Mouse (Mus musculus) hindbrain, embryonic 15.5 days (tissue): ENCODE results near the gene Hoxd8. TPM values are rescaled to one million over a fixed set of nuclear protein-coding genes. Genes with fewer than 3 reads are reported as not detected.
A peak's percentile ranks its signal among the peaks of the same experiment; 100 is the strongest.

Experiments
- ATAC-seq: fragments of 200-750 bp; cut with Nextera tagmentation; 2 replicates; pipeline ENCODE4 v1.8.0; 2017; ENCODE audit warnings: low read depth, moderate number of reproducible peaks, moderate TSS enrichment; ENCODE audit not compliant: low FRiP score
- H3K27ac ChIP-seq: fragments of 300-500 bp; sonication (generic); replicated peaks from 2 replicates; pipeline ENCODE4 v1.5.1; 2015; ENCODE audit warnings: mild to moderate bottlenecking, inconsistent platforms
- H3K27me3 ChIP-seq: fragments of 300-500 bp; sonication (generic); 2 replicates; pipeline ENCODE4 v1.6.1; 2015; ENCODE audit warnings: control low read depth, inconsistent platforms
- H3K36me3 ChIP-seq: fragments of 300-500 bp; sonication (generic); 2 replicates; pipeline ENCODE4 v1.6.1; 2015; ENCODE audit warnings: control low read depth, inconsistent platforms
- H3K4me1 ChIP-seq: fragments of 300-500 bp; sonication (generic); replicated peaks from 2 replicates; pipeline ENCODE4 v1.6.1; 2015; ENCODE audit warnings: control low read depth, inconsistent platforms
- H3K4me2 ChIP-seq: fragments of 300-500 bp; sonication (generic); 2 replicates; pipeline ENCODE4 v1.6.1; 2015; ENCODE audit warnings: moderate library complexity, mild to moderate bottlenecking, inconsistent platforms
- H3K4me3 ChIP-seq: fragments of 300-500 bp; sonication (generic); 2 replicates; pipeline ENCODE4 v1.5.1; 2015; ENCODE audit warnings: mild to moderate bottlenecking, inconsistent platforms
- H3K9ac ChIP-seq: fragments of 300-500 bp; sonication (generic); 2 replicates; pipeline ENCODE4 v1.6.1; 2015; ENCODE audit warnings: inconsistent platforms
- H3K9me3 ChIP-seq: fragments of 300-500 bp; sonication (generic); 2 replicates; pipeline ENCODE4 v1.6.1; 2016; ENCODE audit warnings: control low read depth, inconsistent platforms
- WGBS: fragments of 180-500 bp; shearing (Covaris S2); methylation state at CpG from one replicate; pipeline ENCODE4 v1.1.7; 2015; 5-methylcytosine and 5-hydroxymethylcytosine counted together
- microRNA counts: library from miRNA; unstranded; fragments of <30 nt; microRNA quantifications from one replicate; lab custom pipeline; 2016
- microRNA-seq: library from miRNA; unstranded; fragments of <30 nt; microRNA quantifications from one replicate; pipeline ENCODE4, GENCODE M21; 2016
- polyA plus RNA-seq: library from polyadenylated mRNA; unstranded; fragments of >200 nt; fragmentation: Nextera tagmentation; extraction: Ambion mirVana; gene quantifications from 2 replicates; pipeline ENCODE4 v1.2.1, GENCODE M21; 2015

Gene Hoxd8
- polyA plus RNA-seq, 1 experiment from 2014 or later = 1.3 TPM

DNA sequence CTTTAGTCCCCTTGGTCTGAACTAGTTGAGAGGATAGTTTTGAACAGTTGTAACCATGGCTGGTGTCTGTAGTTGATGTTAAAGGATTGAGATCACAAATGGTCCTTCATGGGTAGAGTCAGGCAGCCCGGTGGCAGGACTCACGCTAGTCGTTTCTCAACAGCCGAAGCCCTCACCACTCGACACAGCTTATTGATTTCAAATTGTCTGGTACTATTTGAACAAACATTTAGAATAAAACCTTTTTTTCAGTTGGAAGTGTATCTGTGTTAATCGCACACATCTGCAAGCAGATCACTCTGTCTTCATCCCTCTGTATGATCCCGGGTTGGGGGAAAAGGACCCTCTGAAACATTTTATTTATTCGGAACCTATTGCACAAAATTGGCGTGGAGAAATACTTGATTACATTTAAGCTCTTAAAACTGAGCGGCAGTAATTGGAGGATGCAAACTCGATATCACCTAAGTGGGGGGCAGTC is 43.3 kb downstream of the Hoxd8 start:
- Histone ChIP-seq H3K9me3 (no peaks in the 10 kb centered on the region), H3K27ac (peak overlapping the region; percentile 85), H3K36me3 (no peaks in the 10 kb centered on the region), H3K9ac (peak overlapping the region; percentile 53), H3K4me2 (peak overlapping the region; percentile 64), H3K4me3 (peak overlapping the region; percentile 32), H3K27me3 (peaks cover 44% of the 10 kb centered on the region), H3K4me1 (peaks cover 33% of the 10 kb centered on the region)
- WGBS = 6% methylated on average over 11 of the region's 11 CpGs
- ATAC-seq = no peak

DNA sequence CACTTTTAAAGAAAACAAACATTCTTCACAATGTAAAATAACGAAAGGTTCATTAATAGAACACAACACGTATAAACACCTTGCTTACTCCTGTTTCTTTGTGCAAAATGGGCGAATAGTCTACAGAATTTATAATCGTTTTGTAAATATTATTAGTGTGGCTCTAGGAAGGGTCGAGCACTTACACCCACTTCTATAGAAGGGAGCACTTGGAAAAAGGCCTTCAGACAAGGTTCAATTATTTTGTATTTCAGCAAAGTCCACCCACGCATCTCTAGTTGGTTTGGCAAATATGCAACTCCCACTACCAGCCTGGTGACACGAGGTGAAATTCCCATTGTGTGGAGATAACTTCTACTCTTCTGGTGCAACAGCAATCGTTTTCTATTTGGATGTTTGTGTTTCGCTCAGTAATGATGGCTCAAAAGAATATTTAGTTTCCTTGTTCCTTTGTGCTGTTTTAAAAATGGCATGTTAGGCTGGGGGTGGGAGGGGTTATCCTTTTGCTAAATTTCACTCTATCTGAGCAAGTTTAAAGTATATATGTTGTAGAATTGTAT is 44.1 kb downstream of the Hoxd8 start:
- no peaks in the 10 kb centered on the region for H3K9me3 ChIP-seq
- peaks cover 40% of the 10 kb centered on the region for H3K4me1 ChIP-seq
- 5% methylated on average over 9 of the region's 9 CpGs for WGBS
- H3K9ac ChIP-seq = peak overlapping the region; percentile 53
- H3K4me3 ChIP-seq = peak overlapping the region; percentile 32
- H3K27me3 ChIP-seq = peaks cover 41% of the 10 kb centered on the region
- peak overlapping the region; percentile 85 for H3K27ac ChIP-seq
- H3K36me3 ChIP-seq = no peaks in the 10 kb centered on the region
- H3K4me2 ChIP-seq = peak overlapping the region; percentile 64
- no peak for ATAC-seq

DNA sequence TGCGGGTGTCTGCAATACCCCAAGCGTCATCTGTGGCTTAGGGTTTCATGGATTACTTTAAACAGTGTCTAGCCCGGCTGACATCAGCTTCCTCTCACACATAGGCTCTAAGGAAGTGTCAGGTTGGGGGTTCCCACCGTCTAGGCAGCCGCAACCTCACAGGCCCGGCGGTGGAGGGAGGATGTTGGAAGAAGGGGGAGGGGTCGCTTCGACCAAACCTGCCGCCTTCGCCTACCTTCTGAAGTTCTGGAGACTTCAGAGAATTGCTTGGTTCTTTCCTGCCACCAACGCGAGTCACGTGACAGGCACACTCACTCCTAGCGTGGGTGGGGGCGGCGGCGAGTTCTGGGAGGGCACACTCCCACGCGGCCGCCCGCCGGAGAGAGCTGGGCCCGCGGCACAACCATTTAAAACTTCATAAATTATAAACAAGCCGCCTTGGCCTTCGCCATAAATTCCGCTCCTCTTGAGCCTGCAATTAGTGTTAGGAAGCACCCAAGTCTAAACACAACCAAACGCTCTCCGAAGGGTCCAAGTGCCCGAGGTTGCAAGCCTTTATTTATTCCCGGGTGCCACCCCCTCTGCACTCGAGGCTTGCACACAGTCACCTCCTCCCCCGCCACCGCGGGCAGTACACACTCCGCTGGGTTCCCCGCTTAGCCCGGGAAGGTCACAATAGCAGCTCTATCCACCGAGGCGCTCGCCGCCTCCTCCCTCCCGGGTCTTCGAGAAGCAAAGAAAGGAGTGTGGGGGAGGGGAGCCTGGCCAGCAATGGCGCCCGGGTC is 45.1 kb downstream of the Hoxd8 start:
- peak; percentile 83 for ATAC-seq
- H3K9me3 ChIP-seq = no peaks in the 10 kb centered on the region
- H3K4me2 ChIP-seq = peak overlapping the region; percentile 64
- H3K9ac ChIP-seq = peak overlapping the region; percentile 53
- H3K36me3 ChIP-seq = no peaks in the 10 kb centered on the region
- H3K4me1 ChIP-seq = peaks cover 40% of the 10 kb centered on the region
- H3K4me3 ChIP-seq = peak overlapping the region; percentile 32
- peaks cover 38% of the 10 kb centered on the region for H3K27me3 ChIP-seq
- H3K27ac ChIP-seq = peak overlapping the region; percentile 85
- under 1% methylated on average over 47 of the region's 47 CpGs for WGBS

DNA sequence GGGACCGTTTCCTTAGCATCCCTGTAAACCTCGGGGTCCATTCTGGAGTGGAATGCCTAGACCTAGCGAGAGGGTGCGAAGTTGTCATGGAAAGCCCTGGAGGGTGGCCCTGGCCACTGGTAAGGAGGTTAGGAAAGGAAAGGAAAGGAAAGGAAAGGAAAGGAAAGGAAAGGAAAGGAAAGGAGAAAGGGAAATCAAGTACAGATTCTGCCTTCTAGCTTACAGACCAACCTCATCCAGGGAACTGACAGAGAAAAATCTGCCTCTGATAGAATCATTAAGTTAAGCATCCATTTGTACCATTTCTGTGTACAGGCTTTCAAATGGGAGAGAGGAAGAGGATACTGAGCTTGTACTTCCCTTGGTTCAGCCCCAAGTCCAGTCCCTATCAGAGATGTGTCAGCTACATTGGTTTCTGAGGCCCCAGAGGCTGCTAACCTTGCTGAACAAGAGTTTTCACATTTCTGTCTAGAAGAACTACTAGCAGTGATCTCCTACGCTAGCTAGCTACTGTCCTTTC is 46.4 kb downstream of the Hoxd8 start:
- H3K9me3 ChIP-seq = no peaks in the 10 kb centered on the region
- WGBS = 22% methylated on average over 5 of the region's 5 CpGs
- H3K27ac ChIP-seq = peak overlapping the region; percentile 85
- peaks cover 32% of the 10 kb centered on the region for H3K4me1 ChIP-seq
- peak overlapping the region; percentile 64 for H3K4me2 ChIP-seq
- H3K9ac ChIP-seq = no peak overlapping the region
- H3K4me3 ChIP-seq = peak overlapping the region; percentile 32; the same call in 1 of the 2 replicates
- H3K27me3 ChIP-seq = peaks cover 37% of the 10 kb centered on the region
- no peaks in the 10 kb centered on the region for H3K36me3 ChIP-seq
- ATAC-seq = no peak

DNA sequence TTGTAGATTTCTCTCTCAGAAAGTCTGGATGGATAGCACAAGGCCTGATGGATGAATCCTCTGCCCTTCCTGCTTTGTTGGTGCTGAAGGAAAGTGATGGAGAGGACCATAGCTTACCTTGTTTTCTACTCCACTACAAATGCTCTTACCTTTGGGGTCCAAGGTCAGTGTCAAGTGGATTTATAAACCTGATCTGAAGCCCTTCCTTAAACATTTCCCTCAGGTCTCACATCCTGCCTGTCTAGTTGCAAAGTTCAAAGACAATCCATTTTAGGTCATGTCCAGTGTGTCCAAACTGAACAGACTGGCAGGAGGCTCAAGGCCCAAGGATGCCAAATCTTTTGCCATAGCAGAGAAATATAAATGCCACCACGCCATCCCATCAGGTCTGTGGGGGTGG is 47.4 kb downstream of the Hoxd8 start:
- 67% methylated on average over 1 of the region's 1 CpGs for WGBS
- Histone ChIP-seq H3K27ac (0 out of 2 replicates have a peak overlapping the region, but pooled peaks have one; percentile 30), H3K9me3 (no peaks in the 10 kb centered on the region), H3K9ac (no peak overlapping the region), H3K4me2 (no peak overlapping the region), H3K4me1 (peaks cover 25% of the 10 kb centered on the region), H3K27me3 (peaks cover 37% of the 10 kb centered on the region), H3K4me3 (no peak overlapping the region), H3K36me3 (no peaks in the 10 kb centered on the region)
- ATAC-seq = no peak

DNA sequence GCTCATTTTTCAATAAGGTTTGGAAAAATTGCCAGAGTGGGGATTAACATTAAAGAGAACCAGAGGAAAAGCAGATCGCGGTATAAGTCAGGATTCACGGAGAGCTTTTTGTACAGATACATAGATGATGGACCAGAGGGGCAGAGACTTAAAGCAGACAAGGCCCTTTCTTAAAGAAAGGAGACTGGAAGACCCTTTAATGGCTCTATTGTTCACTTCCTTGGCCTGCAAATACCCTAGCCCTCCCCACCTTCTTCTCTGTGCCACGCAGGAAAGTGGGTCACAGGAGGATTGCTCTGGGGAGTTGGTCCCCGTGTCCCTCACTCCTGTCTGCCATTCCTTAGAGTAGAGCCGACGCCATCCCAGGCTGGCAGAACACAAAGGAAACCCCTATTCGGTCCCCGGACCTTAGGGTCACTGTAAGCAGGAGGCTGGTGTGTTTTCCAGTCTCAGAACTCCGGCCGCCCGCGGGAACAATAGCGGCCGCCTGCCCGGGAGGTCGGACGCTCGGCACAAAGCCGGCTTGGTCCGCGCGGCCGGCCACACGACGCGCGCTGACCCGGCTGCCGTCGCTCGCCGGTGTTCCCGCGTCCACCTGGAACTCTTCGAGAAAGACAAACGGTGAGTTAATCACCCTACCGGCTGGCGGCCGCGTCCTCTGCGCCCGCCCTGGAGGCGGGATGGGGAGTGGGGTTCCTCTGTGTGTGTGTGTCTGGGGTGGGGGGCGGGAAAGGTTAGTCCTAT is 48.2 kb downstream of the Hoxd8 start:
- Histone ChIP-seq H3K4me2 (peak overlapping the region; percentile 51), H3K9ac (peak overlapping the region; percentile 22), H3K4me3 (peak overlapping the region; percentile 30), H3K27ac (0 out of 2 replicates have a peak overlapping the region, but pooled peaks have one; percentile 30), H3K4me1 (peaks cover 25% of the 10 kb centered on the region), H3K36me3 (no peaks in the 10 kb centered on the region), H3K27me3 (peaks cover 42% of the 10 kb centered on the region), H3K9me3 (no peaks in the 10 kb centered on the region)
- 2% methylated on average over 45 of the region's 45 CpGs for WGBS
- peak; percentile 42; the same call in 1 of the 2 replicates for ATAC-seq

DNA sequence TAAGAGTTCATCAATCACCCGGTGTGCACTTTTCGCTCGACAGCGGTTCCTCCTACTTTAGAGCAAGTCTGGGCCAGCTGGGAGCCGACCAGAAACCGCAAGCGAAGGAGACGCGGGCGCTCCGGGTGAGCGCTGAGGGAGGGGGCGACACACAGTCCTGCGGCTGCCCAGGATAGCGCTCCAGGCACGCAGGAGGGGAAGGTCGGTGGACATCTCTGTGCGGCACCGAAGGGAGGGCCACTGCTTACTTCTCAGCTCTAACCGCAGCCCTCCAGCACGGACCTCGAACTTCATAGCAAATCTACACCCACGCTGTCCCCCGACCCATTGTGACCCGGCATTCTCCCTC is 48.7 kb downstream of the Hoxd8 start:
- H3K4me1 ChIP-seq = peaks cover 25% of the 10 kb centered on the region
- peaks cover 47% of the 10 kb centered on the region for H3K27me3 ChIP-seq
- H3K36me3 ChIP-seq = no peaks in the 10 kb centered on the region
- H3K4me3 ChIP-seq = peak overlapping the region; percentile 30
- under 1% methylated on average over 25 of the region's 25 CpGs for WGBS
- peak overlapping the region; percentile 51 for H3K4me2 ChIP-seq
- H3K27ac ChIP-seq = peak overlapping the region; percentile 23; the same call in 1 of the 2 replicates
- ATAC-seq = peak; percentile 9; the same call in 1 of the 2 replicates
- peak overlapping the region; percentile 22 for H3K9ac ChIP-seq
- H3K9me3 ChIP-seq = no peaks in the 10 kb centered on the region

DNA sequence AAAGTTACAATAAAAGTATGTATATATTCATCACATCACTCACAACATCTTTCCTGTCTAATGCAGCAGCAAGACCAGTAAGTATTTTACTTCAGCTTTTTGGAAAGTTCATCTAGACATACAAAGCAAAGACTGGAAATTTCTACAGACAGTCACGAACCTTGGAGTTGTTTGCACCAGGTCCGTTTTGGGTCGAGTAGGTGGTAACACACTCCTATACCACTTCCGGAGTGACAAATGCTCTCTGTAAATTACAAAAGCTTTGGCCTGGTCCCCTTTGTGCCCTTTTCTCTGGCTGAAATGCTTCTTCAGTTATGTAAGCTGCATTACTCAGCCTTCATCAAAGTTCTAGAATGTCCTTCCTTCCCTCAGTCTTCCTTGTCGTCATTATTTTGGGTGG is 49.3 kb downstream of the Hoxd8 start:
- 25% methylated on average over 5 of the region's 5 CpGs for WGBS
- H3K9me3 ChIP-seq = no peaks in the 10 kb centered on the region
- no peak for ATAC-seq
- H3K4me1 ChIP-seq = peaks cover 25% of the 10 kb centered on the region
- H3K27ac ChIP-seq = no peak overlapping the region
- no peak overlapping the region for H3K4me3 ChIP-seq
- no peaks in the 10 kb centered on the region for H3K36me3 ChIP-seq
- no peak overlapping the region for H3K4me2 ChIP-seq
- H3K9ac ChIP-seq = no peak overlapping the region
- peaks cover 53% of the 10 kb centered on the region for H3K27me3 ChIP-seq

MicroRNAs within 50 kb of the gene (microRNA counts, 519-probe panel; counts per million panel counts)
- 3,784 counts per million, percentile 81 among the panel's probes with 10 or more counts for microRNA mmu-miR-10b (lab: Ali Mortazavi, UCI)

Small RNA genes lying within 50 kb of the gene (microRNA-seq; reads per million reads assigned to microRNA genes)
- gene Gm44463 (not detected), gene Mir10b (51,246 reads per million, percentile 99 among the genes with 10 or more reads in this experiment)

Other genes with a start within 250 kb of the Hoxd8 start
- gene Lnpk, start 125.2 kb upstream of the Hoxd8 start, polyA plus RNA-seq = 44.8 and 45.7 TPM in 2 replicates
- 0.76 and 0.87 TPM in 2 replicates for gene Evx2, start 45.1 kb upstream of the Hoxd8 start, polyA plus RNA-seq
- gene Hoxd13, start 36.3 kb upstream of the Hoxd8 start, polyA plus RNA-seq = not detected in 2 replicates
- gene Hoxd12, start 29.6 kb upstream of the Hoxd8 start, polyA plus RNA-seq = not detected in 2 replicates
- not detected in 2 replicates for gene Hoxd11, start 25.1 kb upstream of the Hoxd8 start, polyA plus RNA-seq
- not detected in 2 replicates for gene Hoxd10, start 12.7 kb upstream of the Hoxd8 start, polyA plus RNA-seq
- not detected in 2 replicates for gene Hoxd9, start 6.9 kb upstream of the Hoxd8 start, polyA plus RNA-seq
- 49.4 and 51.8 TPM in 2 replicates for gene Hoxd3, start 7.3 kb downstream of the Hoxd8 start, polyA plus RNA-seq
- 2.7 and 3.3 TPM in 2 replicates for gene Hoxd4, start 7.3 kb downstream of the Hoxd8 start, polyA plus RNA-seq
- 0.87 and 1.6 TPM in 2 replicates for gene Gm28230, start 22.1 kb downstream of the Hoxd8 start, polyA plus RNA-seq
- 1.2 and 2.4 TPM in 2 replicates for gene Hoxd1, start 58.4 kb downstream of the Hoxd8 start, polyA plus RNA-seq
- 152 and 165 TPM in 2 replicates for gene Mtx2, start 121.2 kb downstream of the Hoxd8 start, polyA plus RNA-seq